Mouse (Mus musculus): ENCODE results near the gene H2-Q6. TPM values are rescaled to one million over a fixed set of nuclear protein-coding genes. Genes with fewer than 3 reads are reported as not detected.
"Not testable (repeated sequence)": the region's sequence is repeated elsewhere in the genome, so short reads cannot be mapped to it uniquely, and the experiment has no call there.

The H2-Q6 gene
- polyA plus RNA-seq, 1 experiment = 59.3 TPM

DNA sequence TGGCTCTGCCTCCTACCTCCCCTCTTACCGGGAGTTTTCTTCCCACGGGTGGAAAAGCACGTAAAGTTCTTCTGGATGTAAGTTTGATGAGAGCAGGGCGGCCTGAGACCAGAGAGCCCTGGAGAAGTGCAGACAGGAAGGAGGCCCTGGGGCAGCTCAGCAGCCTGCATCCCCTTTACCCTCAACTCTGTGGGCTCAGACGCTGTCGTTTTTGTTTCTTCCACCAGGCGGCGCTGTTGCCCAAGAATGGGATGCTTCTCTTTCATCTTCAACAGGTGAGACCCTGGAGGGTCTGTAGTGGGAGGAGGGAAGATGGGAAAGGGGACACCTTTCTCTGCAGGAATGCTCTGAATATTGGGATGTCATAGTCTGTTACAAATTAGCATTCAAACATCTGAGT lies 41.0 kb downstream of the H2-Q6 start:
- 19% methylated on average over 8 of the region's 8 CpGs for WGBS
- peak; percentile 59; the same call in 1 of the 2 replicates for TF ChIP-seq CTCF (IDR thresholded peaks at IDR 0.05; ENCODE audit: extremely low read depth, insufficient read length, insufficient replicate concordance, low read depth, low read length)
- peaks cover 13% of the 10 kb centered on the region for H3K27me3 ChIP-seq (ENCODE audit: control insufficient read depth, insufficient read depth, low read length)
- H3K4me1 ChIP-seq (ENCODE audit: control insufficient read depth, insufficient read depth, insufficient read length, low read length); H3K27ac ChIP-seq (ENCODE audit: insufficient read depth, low read depth, low read length); H3K36me3 ChIP-seq (ENCODE audit: control insufficient read depth, insufficient read depth, low read length); H3K4me3 ChIP-seq (ENCODE audit: low read depth, low read length): not testable (repeated sequence)

DNA sequence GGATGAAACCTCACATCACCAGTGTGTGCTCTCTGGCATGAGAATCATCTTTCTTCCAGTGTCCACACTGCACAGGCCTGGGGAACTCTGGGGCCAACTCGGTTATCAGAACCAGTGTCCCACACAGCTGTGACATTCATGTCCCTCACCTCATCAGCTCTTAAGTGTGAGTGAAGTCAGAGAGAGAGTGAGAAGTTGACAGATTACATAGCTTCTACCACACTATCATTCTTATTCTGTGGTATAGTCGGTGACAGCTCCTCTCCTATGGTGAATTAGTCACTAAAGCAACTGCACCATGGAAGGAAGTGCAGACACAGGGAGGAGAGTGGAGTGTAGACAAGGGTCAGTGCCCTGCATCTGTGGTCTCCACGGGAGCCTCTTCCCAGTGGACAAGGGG lies 44.3 kb downstream of the H2-Q6 start:
- H3K36me3 ChIP-seq (ENCODE audit: control insufficient read depth, insufficient read depth, low read length); H3K4me3 ChIP-seq (ENCODE audit: low read depth, low read length); H3K4me1 ChIP-seq (ENCODE audit: control insufficient read depth, insufficient read depth, insufficient read length, low read length); H3K27ac ChIP-seq (ENCODE audit: insufficient read depth, low read depth, low read length): not testable (repeated sequence)
- peaks cover 15% of the 10 kb centered on the region for H3K27me3 ChIP-seq (ENCODE audit: control insufficient read depth, insufficient read depth, low read length)
- 68% methylated on average over 3 of the region's 3 CpGs for WGBS

DNA sequence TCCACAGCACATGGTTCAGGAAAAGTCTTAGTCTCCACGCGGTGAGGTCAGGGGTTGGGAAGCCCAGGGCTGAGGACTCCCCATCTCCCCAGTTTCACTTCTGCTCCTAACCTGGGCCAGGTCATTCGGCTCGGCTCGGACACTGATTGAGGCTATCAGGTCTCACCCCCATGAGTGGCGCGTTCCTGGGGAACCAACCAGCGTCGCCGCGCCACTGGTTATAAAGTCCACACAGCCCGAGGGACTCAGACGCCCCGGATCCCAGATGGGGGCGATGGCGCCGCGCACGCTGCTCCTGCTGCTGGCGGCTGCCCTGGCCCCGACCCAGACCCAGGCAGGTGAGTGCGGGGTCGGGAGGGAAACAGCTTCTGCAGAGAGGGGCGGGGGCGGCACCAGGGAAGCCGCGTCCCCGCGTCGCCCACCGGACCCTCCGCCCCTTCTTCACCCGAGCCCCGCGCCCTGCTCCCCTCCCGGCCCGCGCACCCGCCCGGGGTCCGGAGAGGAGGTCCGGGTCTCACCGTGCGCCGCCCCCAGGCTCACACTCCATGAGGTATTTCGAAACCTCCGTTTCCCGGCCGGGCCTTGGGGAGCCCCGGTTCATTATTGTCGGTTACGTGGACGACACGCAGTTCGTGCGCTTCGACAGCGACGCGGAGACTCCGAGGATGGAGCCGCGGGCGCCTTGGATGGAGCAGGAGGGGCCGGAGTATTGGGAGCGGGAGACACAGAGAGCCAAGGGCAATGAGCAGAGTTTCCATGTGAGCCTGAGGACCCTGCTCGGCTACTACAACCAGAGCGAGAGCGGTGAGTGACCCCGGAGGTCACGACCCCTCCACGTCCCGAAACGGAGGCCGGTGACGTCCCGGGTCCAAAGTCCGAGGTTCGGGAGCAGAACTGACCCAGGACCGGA lies 45.4 kb downstream of the H2-Q6 start, which contains the start of gene H2-Q10:
Gene H2-Q10 (plus strand): TSS at position 248 of the 910 bp plus-strand sequence.
- H3K27me3 ChIP-seq (ENCODE audit: control insufficient read depth, insufficient read depth, low read length) = peaks cover 15% of the 10 kb centered on the region
- H3K4me3 ChIP-seq (ENCODE audit: low read depth, low read length) = peak within 1 kb of the TSS; percentile 54
- no peak within 1 kb of the TSS for H3K27ac ChIP-seq (ENCODE audit: insufficient read depth, low read depth, low read length)
- H3K4me1 ChIP-seq (ENCODE audit: control insufficient read depth, insufficient read depth, insufficient read length, low read length) = peaks cover 9% of the 10 kb centered on the region
- no peak for TF ChIP-seq CTCF (IDR thresholded peaks at IDR 0.05; ENCODE audit: extremely low read depth, insufficient read length, insufficient replicate concordance, low read depth, low read length)
- TF ChIP-seq POLR2A (IDR thresholded peaks at IDR 0.05; ENCODE audit: low read depth, low read length) = peak; percentile 6; the same call in 1 of the 2 replicates
- 2% methylated on average over 80 of the region's 80 CpGs for WGBS
- H3K36me3 ChIP-seq (ENCODE audit: control insufficient read depth, insufficient read depth, low read length) = no peaks in the 10 kb centered on the region

Other genes starting within 250 kb of the H2-Q6 start
- 0.36 and 1.6 TPM in 2 replicates for gene Aif1, start 248.8 kb upstream of the H2-Q6 start, polyA plus RNA-seq (2012; rRNA removed)
- 11.5 and 18.8 TPM in 2 replicates for gene Lst1, start 236.4 kb upstream of the H2-Q6 start, polyA plus RNA-seq (2012; rRNA removed)
- 26.2 and 32.9 TPM in 2 replicates for gene Ltb, start 230.4 kb upstream of the H2-Q6 start, polyA plus RNA-seq (2012; rRNA removed)
- gene Tnf, start 222.8 kb upstream of the H2-Q6 start, polyA plus RNA-seq (2012; rRNA removed) = 0.94 and 1.8 TPM in 2 replicates
- 0.47 and 0.66 TPM in 2 replicates for gene Lta, start 219.5 kb upstream of the H2-Q6 start, polyA plus RNA-seq (2012; rRNA removed)
- gene Gm16181, start 204.0 kb upstream of the H2-Q6 start, polyA plus RNA-seq (2012; rRNA removed) = 0.22 TPM in 1 of 2 replicates, not detected in the other
- 1.0 and 2.8 TPM in 2 replicates for gene Atp6v1g2, start 191.2 kb upstream of the H2-Q6 start, polyA plus RNA-seq (2012; rRNA removed)
- gene Nfkbil1, start 189.1 kb upstream of the H2-Q6 start, polyA plus RNA-seq (2012; rRNA removed) = 13.7 and 36.3 TPM in 2 replicates
- 95.6 and 194 TPM in 2 replicates for gene Ddx39b, start 183.1 kb upstream of the H2-Q6 start, polyA plus RNA-seq (2012; rRNA removed)
- gene H2-D1, start 162.1 kb upstream of the H2-Q6 start, polyA plus RNA-seq (2012; rRNA removed) = 776 and 1,546 TPM in 2 replicates
- gene H2-Q1, start 104.4 kb upstream of the H2-Q6 start, polyA plus RNA-seq (2012; rRNA removed) = 36.3 and 83.4 TPM in 2 replicates
- 554 and 1,052 TPM in 2 replicates for gene H2-Q2, start 82.6 kb upstream of the H2-Q6 start, polyA plus RNA-seq (2012; rRNA removed)
- 60.9 and 159 TPM in 2 replicates for gene H2-Q4, start 45.2 kb upstream of the H2-Q6 start, polyA plus RNA-seq (2012; rRNA removed)
- 74.1 and 186 TPM in 2 replicates for gene H2-Q7, start 14.3 kb downstream of the H2-Q6 start, polyA plus RNA-seq (2012; rRNA removed)
- gene H2-Q10, start 45.2 kb downstream of the H2-Q6 start, polyA plus RNA-seq (2012; rRNA removed) = 8.5 and 12.0 TPM in 2 replicates
- not detected in 2 replicates for gene Pou5f1, start 81.2 kb downstream of the H2-Q6 start, polyA plus RNA-seq (2012; rRNA removed)
- 7.3 and 8.1 TPM in 2 replicates for gene Tcf19, start 92.0 kb downstream of the H2-Q6 start, polyA plus RNA-seq (2012; rRNA removed)
- 3.2 and 3.5 TPM in 2 replicates for gene Cchcr1, start 92.2 kb downstream of the H2-Q6 start, polyA plus RNA-seq (2012; rRNA removed)
- gene Psors1c2, start 108.4 kb downstream of the H2-Q6 start, polyA plus RNA-seq (2012; rRNA removed) = 0.15 and 0.37 TPM in 2 replicates
- 0.08 and 0.39 TPM in 2 replicates for gene Cdsn, start 127.3 kb downstream of the H2-Q6 start, polyA plus RNA-seq (2012; rRNA removed)
- gene 2300002M23Rik, start 142.6 kb downstream of the H2-Q6 start, polyA plus RNA-seq (2012; rRNA removed) = not detected in 2 replicates
- not detected in 2 replicates for gene Sfta2, start 176.7 kb downstream of the H2-Q6 start, polyA plus RNA-seq (2012; rRNA removed)
- not detected in 2 replicates for gene Gm9573, start 201.8 kb downstream of the H2-Q6 start, polyA plus RNA-seq (2012; rRNA removed)
- gene Mucl3, start 218.8 kb downstream of the H2-Q6 start, polyA plus RNA-seq (2012; rRNA removed) = 0.23 and 85.7 TPM in 2 replicates
- 18.2 and 26.5 TPM in 2 replicates for gene Vars2, start 242.7 kb downstream of the H2-Q6 start, polyA plus RNA-seq (2012; rRNA removed)
- 11.0 and 17.2 TPM in 2 replicates for gene Gtf2h4, start 248.9 kb downstream of the H2-Q6 start, polyA plus RNA-seq (2012; rRNA removed)